Mouse (Mus musculus) bone marrow, adult 2 months (tissue): ENCODE data around the gene Gak. TPM values are rescaled to one million over a fixed set of nuclear protein-coding genes. Genes with fewer than 3 reads are reported as not detected.
"Not testable (repeated sequence)": the region's sequence is repeated elsewhere in the genome, so short reads cannot be mapped to it uniquely, and the experiment has no call there.

Experiments
- H3K27ac ChIP-seq: fragments of 200-500 bp; 2 replicates; pipeline ENCODE4 v1.5.1; 2012; ENCODE audit warnings: low read depth, mild to moderate bottlenecking, control low read depth, inconsistent platforms, low read length; ENCODE audit not compliant: control insufficient read depth, poor library complexity, insufficient read depth
- H3K4me1 ChIP-seq: fragments of 200-500 bp; 2 replicates; pipeline ENCODE4 v1.6.1; 2011; ENCODE audit warnings: low read length; ENCODE audit not compliant: control insufficient read depth, insufficient read depth
- H3K4me3 ChIP-seq: fragments of 200-500 bp; replicated peaks from 2 replicates; pipeline ENCODE3; 2011; ENCODE audit warnings: mild to moderate bottlenecking, low read depth, low read length, control low read depth; ENCODE audit not compliant: control insufficient read depth
- CTCF ChIP-seq: fragments of 200-500 bp; IDR thresholded peaks from 2 replicates; pipeline ENCODE4 v1.5.1; 2011; ENCODE audit warnings: low read length, control low read depth; ENCODE audit not compliant: control insufficient read depth, insufficient read depth
- POLR2A ChIP-seq: fragments of 200-500 bp; IDR thresholded peaks from 2 replicates; pipeline ENCODE4 v1.6.1; 2011; ENCODE audit warnings: low read depth, mild to moderate bottlenecking, control low read depth, low read length, borderline replicate concordance; ENCODE audit not compliant: control insufficient read depth
- WGBS: fragments of 180-500 bp; shearing (Covaris S2); methylation state at CpG from one replicate; pipeline ENCODE4 v1.1.7; 2018; 5-methylcytosine and 5-hydroxymethylcytosine counted together
- polyA plus RNA-seq: library from polyadenylated mRNA; stranded (reverse); fragments of >200 nt; gene quantifications from 2 replicates; pipeline ENCODE4 v1.2.4, GENCODE M21; 2011; ENCODE audit warnings: low replicate concordance; ENCODE audit not compliant: missing spikeins, insufficient read depth, insufficient read length

The Gak gene
- polyA plus RNA-seq, 1 experiment, result 52.3 TPM

DNA sequence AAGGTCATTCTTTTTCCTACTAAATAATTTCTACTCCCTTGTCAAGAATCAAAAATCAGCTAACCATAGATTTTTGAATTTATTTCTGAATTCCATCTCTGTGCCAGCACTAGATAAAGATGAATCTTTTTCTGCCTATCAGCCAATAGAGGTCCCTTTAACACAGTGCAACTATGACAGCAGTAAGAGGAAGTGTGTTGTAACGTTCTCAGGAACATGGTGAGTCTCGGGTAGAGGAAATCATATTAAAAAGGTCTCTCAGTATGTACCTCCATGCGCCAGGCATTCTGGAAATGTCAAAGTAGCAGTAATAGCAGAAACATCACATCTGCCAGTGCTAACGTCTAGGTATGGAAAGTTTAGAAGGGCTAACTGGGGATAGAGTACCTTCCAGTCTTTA is 6.6 kb upstream of the Gak start:
- Histone ChIP-seq H3K27ac (no peak overlapping the region), H3K4me1 (peaks cover 3% of the 10 kb centered on the region), H3K4me3 (no peak overlapping the region)
- 18% methylated on average over 4 of the region's 4 CpGs for WGBS
- TF ChIP-seq POLR2A, result no peak
- no peak for TF ChIP-seq CTCF

DNA sequence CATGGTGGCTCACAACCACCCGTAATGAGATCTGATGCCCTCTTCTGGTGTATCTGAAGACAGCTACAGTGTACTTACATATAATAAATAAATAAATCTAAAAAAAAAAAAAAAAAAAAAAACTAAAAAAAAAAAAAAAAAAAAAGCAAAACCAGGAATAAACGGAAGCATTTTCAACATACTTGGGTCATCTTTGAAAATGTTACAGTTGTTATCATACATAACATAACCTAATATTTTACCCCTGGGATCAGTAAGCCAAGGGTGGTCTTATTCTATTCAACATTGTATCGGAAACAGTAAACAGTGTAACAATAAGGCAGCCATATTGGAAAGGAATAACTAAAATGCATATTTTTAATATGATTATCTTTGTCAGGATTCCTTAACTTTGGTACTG is 4.5 kb upstream of the Gak start:
- not testable (repeated sequence) for H3K4me3 ChIP-seq, H3K27ac ChIP-seq, H3K4me1 ChIP-seq
- WGBS, result 59% methylated on average over 3 of the region's 3 CpGs

DNA sequence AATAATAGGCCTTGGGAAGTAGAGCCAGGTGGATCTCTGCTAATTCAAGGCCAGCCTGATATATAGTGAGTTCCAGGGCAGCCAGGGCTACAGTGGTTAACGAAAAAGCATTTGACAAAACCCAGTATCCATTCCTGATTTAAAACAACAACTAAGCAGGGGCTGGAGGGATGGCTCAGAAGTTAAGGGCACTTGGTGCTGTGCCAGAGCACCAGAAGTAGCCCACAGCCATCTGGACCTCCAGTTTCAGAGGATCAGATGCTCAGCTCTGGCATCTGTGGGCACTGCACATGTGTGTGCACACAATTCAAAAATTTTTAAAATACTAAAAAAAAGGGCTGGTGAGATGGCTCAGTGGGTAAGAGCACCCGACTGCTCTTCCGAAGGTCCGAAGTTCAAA is 4.1 kb upstream of the Gak start:
- no peak for TF ChIP-seq CTCF
- TF ChIP-seq POLR2A, result no peak
- WGBS, result 91% methylated on average over 4 of the region's 4 CpGs
- H3K4me1 ChIP-seq, result peaks cover 3% of the 10 kb centered on the region
- no peak overlapping the region for H3K4me3 ChIP-seq
- no peak overlapping the region for H3K27ac ChIP-seq

DNA sequence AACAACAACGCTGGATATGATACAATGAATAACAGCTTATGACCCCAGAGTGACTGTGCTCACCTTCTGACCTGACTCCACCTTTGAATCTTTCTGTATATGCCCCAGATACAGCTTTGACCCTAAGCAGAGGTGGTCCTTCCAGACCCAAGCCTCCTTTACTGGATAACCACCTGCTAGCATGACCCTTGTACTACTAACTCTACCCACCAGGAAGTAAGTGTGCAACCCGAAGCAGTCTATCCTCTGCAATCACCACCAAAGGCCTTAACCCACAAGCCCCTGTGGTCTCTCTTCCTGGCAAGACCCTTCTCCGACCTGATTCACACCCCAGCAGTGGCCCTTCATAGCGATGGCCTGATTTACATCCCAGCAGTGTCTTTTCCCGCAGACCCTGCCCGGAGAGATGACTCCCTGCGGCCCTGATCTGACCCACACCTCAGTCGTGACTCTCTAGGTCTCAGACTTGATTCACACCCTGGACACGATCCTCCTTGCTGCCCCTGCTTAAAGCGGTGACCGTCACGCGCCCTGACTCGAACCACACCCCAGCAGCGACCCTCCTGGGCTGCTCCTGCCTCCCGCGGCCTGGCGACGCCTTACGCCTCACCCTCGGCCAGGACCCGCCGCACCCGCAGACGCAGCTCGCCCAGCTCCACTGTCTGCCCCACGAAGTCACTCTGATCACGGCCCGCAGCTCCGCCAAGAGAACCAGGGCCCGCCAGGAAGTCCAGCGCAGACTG is 493 bp downstream of the Gak start:
- TF ChIP-seq CTCF (no peak), POLR2A (no peak)
- peak overlapping the region; percentile 93 for H3K4me3 ChIP-seq
- peak overlapping the region; percentile 93 for H3K27ac ChIP-seq
- under 1% methylated on average over 32 of the region's 32 CpGs for WGBS
- peaks cover 2% of the 10 kb centered on the region for H3K4me1 ChIP-seq

DNA sequence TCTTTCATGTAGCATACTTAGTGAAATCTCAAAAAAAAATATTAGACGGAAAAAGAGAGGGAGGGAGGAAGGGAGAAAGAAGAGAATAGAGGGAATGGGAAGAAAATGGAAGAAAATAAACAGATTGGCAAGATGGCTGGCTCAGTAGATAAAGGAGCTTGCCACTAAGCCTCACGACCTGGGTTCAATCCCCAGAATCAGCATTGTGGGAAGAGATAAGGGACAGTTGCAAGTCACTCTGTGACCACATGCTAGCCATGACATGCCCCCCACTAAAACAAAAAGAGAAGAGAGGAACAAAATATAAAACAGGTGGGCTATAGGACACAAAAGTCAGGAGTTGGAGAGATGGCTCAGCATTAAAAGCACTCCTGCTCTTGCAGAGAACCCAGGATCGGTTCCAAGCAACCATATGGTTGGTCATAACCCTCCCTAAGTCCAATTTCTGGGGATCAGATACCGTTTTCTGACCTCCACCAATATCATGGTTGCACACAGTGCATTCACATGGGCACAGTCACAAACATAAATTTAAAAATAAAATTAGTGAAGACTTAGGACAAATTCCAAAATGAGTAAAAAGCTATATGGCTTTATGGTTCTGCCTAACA is 3.4 kb downstream of the Gak start:
- no peak overlapping the region for H3K27ac ChIP-seq
- peaks cover 2% of the 10 kb centered on the region for H3K4me1 ChIP-seq
- H3K4me3 ChIP-seq, result no peak overlapping the region
- TF ChIP-seq POLR2A, result no peak
- TF ChIP-seq CTCF, result no peak
- 60% methylated on average over 4 of the region's 4 CpGs for WGBS

DNA sequence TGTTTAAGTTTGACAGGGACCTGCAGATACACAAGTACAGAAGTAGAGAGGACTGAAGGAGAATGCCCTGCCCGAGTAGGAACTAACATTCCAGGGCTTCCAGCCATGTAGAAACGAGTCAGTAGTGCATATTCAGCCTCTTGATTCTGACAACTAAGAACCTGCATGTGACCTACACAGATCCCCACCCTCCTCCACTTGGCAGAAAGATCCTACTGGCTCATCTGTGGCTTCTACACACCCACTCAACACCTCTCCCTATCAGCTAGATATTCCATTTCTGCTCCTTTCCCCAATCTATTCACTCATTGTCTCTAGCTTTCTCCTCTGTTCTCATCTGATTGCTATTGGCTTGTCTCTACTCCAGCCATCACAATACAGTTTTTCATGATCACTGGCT is 7.7 kb downstream of the Gak start:
- no peak overlapping the region for H3K27ac ChIP-seq
- H3K4me3 ChIP-seq, result no peak overlapping the region
- WGBS, result 77% methylated on average over 2 of the region's 2 CpGs
- TF ChIP-seq POLR2A (no peak), CTCF (no peak)
- H3K4me1 ChIP-seq, result no peaks in the 10 kb centered on the region

DNA sequence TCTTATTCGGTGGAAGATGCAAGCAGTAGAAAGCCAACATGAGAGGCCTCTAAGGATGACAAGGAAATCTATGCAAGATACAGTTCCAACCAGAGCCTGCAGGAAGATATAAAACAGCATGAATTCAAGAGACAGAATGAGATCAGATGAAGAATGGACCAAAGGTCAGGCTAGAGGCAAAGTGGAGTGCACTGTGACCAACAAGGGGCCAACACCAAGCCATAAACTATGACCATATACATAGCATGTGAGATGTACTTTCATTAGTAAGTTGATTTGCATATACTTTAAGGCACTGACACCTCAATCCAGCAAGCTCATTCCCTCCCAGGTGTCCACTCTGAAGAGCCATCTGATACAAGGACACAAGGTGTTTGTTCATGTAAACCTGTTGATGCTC is 19.1 kb downstream of the Gak start:
- no peaks in the 10 kb centered on the region for H3K4me1 ChIP-seq
- TF ChIP-seq POLR2A (no peak), CTCF (no peak)
- H3K27ac ChIP-seq, result no peak overlapping the region
- 98% methylated on average over 1 of the region's 1 CpGs for WGBS
- no peak overlapping the region for H3K4me3 ChIP-seq

DNA sequence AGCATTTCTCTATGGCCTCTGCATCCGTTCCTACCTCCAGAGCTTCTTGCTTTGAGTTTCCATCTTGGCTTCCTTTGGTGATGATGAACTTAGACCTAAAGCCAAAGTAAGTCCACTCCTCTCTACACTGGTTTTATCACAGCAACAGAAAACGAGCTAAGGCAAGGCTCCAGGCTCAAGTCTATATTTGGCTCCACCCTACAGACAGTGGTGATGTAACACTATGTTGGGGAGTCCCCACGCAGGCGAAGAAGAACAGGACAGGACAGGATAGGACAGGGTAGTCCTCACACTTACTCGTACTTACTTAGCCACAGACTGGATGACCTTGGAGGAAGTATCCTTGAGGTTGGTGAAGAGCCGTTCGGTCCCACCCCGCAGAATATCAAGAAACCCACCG is 27.0 kb downstream of the Gak start:
- no peak overlapping the region for H3K4me3 ChIP-seq
- no peak overlapping the region for H3K27ac ChIP-seq
- H3K4me1 ChIP-seq, result no peaks in the 10 kb centered on the region
- 82% methylated on average over 9 of the region's 9 CpGs for WGBS
- TF ChIP-seq CTCF (no peak), POLR2A (no peak)

DNA sequence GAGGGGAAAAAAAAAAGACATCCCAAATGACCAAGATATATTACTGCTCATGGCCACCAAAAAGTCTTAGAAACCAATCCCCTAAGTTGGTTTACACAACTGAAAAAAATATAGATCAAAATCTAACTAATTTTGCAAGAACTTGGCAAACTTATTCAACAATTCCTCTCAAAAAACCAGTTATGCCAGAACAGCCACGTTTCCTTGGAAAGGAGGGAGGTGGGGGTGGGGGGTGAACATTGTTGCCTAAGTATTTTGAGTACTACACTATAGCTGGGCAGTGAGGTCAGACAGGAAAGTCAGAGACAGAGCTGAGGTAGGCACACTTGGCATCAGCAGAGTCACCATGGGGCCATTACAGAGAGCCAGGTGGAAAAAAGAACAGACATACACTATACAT is 29.6 kb downstream of the Gak start:
- no peak for TF ChIP-seq CTCF
- no peak for TF ChIP-seq POLR2A
- Histone ChIP-seq H3K4me1 (no peaks in the 10 kb centered on the region), H3K27ac (no peak overlapping the region), H3K4me3 (no peak overlapping the region)
- WGBS, result 57% methylated on average over 1 of the region's 1 CpGs
